Mouse (Mus musculus) brain, embryonic 14.5 days (tissue): ENCODE measurements at regions not wholly inside any gene's neighbourhood (a gene's known extent, or its start where the extent isn't known, plus 50 kb on each side); places are given as distances from the start of the nearest gene placed in this dataset.

Experiments used
- CTCF ChIP-seq: fragments of 200-500 bp; IDR thresholded peaks from 2 replicates; pipeline ENCODE4 v1.5.1; 2012; ENCODE audit warnings: inconsistent platforms, mild to moderate bottlenecking, moderate library complexity, borderline replicate concordance; ENCODE audit not compliant: insufficient read depth, insufficient read length; ENCODE audit errors: extremely low read depth
- POLR2A ChIP-seq: fragments of 200-500 bp; IDR thresholded peaks from 2 replicates; pipeline ENCODE4 v1.6.1; 2012; ENCODE audit warnings: mild to moderate bottlenecking, inconsistent platforms, borderline replicate concordance; ENCODE audit not compliant: poor library complexity, insufficient read depth, insufficient read length, severe bottlenecking; ENCODE audit errors: extremely low read depth

DNA sequence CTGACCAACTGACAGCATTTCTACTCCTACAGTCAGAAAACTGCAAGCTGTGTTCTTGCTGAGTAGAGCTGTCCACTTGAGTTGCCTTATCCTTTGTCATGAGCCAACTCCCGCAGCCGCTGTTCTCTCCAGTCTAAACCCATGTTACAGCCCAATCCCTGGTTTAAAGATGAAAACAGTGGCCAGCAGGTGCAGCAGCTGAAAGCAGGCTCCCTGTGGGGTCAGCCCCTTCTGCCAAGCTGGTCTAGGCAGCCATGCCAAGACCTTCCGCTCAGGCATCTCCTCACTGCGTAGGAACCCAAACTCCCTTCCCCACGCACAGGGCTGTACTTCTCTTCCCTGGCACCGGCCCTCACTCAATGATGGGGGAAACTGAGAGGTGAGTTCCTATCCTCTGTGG lies 279.3 kb upstream of the Npvf start:
- no peak for TF ChIP-seq CTCF
- TF ChIP-seq POLR2A: no peak
